Mouse (Mus musculus) cortical plate, adult 2 months (tissue): ENCODE measurements around the gene Tmc7.

Source experiments
- CTCF ChIP-seq: fragments of 200-500 bp; IDR thresholded peaks from 2 replicates; pipeline ENCODE4 v1.5.1; 2011; ENCODE audit warnings: mild to moderate bottlenecking, control low read depth, low read length; ENCODE audit not compliant: insufficient read depth; ENCODE audit errors: extremely low read depth
- POLR2A ChIP-seq: fragments of 200-500 bp; IDR thresholded peaks from 2 replicates; pipeline ENCODE4 v1.6.1; 2011; ENCODE audit warnings: mild to moderate bottlenecking, low read length, control low read depth; ENCODE audit not compliant: insufficient read depth; ENCODE audit errors: extremely low read depth

DNA sequence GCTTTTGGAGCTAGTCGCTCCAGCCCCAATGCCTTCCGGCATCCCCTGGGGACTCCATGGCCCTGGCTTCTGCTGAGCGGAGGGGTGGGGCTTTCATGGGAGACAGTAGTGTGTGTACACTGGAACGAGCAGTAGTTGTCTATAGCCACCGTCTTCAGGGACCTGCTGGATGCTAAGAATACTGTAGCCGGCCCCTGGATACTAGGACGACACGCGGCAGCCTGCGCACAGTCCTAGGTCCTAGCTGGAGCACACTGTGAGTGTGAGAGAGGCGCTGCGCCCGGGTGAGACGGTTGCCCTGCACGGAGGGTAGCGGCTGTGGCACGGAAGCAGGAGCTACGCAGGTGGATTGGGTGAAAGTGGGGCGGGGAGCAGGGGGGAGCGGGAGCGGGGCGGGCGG is 12.7 kb upstream of the Tmc7 start, which contains the start of gene Tmc5:
- TF ChIP-seq CTCF (no peak), POLR2A (no peak)
